Mouse (Mus musculus) liver, postnatal 0 days (tissue): ENCODE measurements around the gene Chd6.

Experiments
- CTCF ChIP-seq: sonication (generic); IDR thresholded peaks from 2 replicates; pipeline ENCODE4 v1.5.1; 2016; ENCODE audit warnings: antibody characterized with exemption, low read depth
- EP300 ChIP-seq: IDR thresholded peaks from 2 replicates; pipeline ENCODE4 v1.6.1; 2016; ENCODE audit warnings: antibody characterized with exemption, low read depth, mild to moderate bottlenecking

- TF ChIP-seq CTCF (no peak), EP300 (no peak)
Measured at GRCm38 (mm10) chr2:161102102-161102501, 6.8 kb downstream of the Chd6 start.
